Mouse (Mus musculus): ENCODE results near the gene Phf21b. TPM values are rescaled to one million over a fixed set of nuclear protein-coding genes. Genes with fewer than 3 reads are reported as not detected.
"Not testable (repeated sequence)": the region's sequence is repeated elsewhere in the genome, so short reads cannot be mapped to it uniquely, and the experiment has no call there.

The Phf21b gene
- 0.39 and 0.56 TPM in 2 replicates for polyA plus RNA-seq (2014; fragmentation: Nextera tagmentation; extraction: Ambion mirVana)

GRCm38 (mm10) chr15:84856006-84856995 lies at the start of gene Phf21b:
Gene Phf21b, minus strand, starts transcription at chr15:84856049.
- under 1% methylated on average over 75 of the region's 76 CpGs for WGBS (ENCODE audit: insufficient replicate concordance)
- peak within 1 kb of the TSS; percentile 76 for H3K4me3 ChIP-seq (ENCODE audit: low read depth, low read length)

GRCm38 (mm10) chr15:84903843-84904385 lies 48.1 kb upstream of the Phf21b start:
- 70% methylated on average over 7 of the region's 7 CpGs for WGBS (ENCODE audit: insufficient replicate concordance)
- no peak for ATAC-seq (replicated peaks; ENCODE audit: insufficient number of reproducible peaks, low FRiP score, low TSS enrichment)
- H3K27ac ChIP-seq (ENCODE audit: low read depth, low read length): no peak overlapping the region
- H3K4me3 ChIP-seq (ENCODE audit: low read depth, low read length): no peak overlapping the region
- no peaks in the 10 kb centered on the region for H3K4me1 ChIP-seq (ENCODE audit: control insufficient read depth, insufficient read depth, low read length)
- no peaks in the 10 kb centered on the region for H3K27me3 ChIP-seq (ENCODE audit: control insufficient read depth, insufficient read depth, low read length)
- no peak overlapping the region for H3K4me2 ChIP-seq
- no peaks in the 10 kb centered on the region for H3K36me3 ChIP-seq (ENCODE audit: control insufficient read depth, insufficient read depth, low read length)
- H3K9me3 ChIP-seq (replicated peaks; ENCODE audit: control insufficient read depth, low read length): no peaks in the 10 kb centered on the region
- no peak overlapping the region for H3K9ac ChIP-seq (ENCODE audit: low read depth, low read length)

More at GRCm38 (mm10) chr15:84856006-84856995, at the start of gene Phf21b:
- peaks cover 23% of the 10 kb centered on the region for H3K27me3 ChIP-seq (ENCODE audit: control insufficient read depth, insufficient read depth, low read length)
- peaks cover 17% of the 10 kb centered on the region for H3K4me1 ChIP-seq (ENCODE audit: control insufficient read depth, insufficient read depth, low read length)
- no peaks in the 10 kb centered on the region for H3K36me3 ChIP-seq (ENCODE audit: control insufficient read depth, insufficient read depth, low read length)
- H3K27ac ChIP-seq (ENCODE audit: low read depth, low read length): peak within 1 kb of the TSS; percentile 48
- H3K9ac ChIP-seq (ENCODE audit: low read depth, low read length): peak within 1 kb of the TSS; percentile 75
- H3K9me3 ChIP-seq (replicated peaks; ENCODE audit: control insufficient read depth, low read length): no peaks in the 10 kb centered on the region
- peak; percentile 70; the same call in 1 of the 2 replicates for ATAC-seq (replicated peaks; ENCODE audit: insufficient number of reproducible peaks, low FRiP score, low TSS enrichment)
- peak within 1 kb of the TSS; percentile 99 for H3K4me2 ChIP-seq

GRCm38 (mm10) chr15:84898077-84898476 lies 42.2 kb upstream of the Phf21b start:
- no peaks in the 10 kb centered on the region for H3K36me3 ChIP-seq (ENCODE audit: control insufficient read depth, insufficient read depth, low read length)
- ATAC-seq (replicated peaks; ENCODE audit: insufficient number of reproducible peaks, low FRiP score, low TSS enrichment): no peak
- no peak overlapping the region for H3K9ac ChIP-seq (ENCODE audit: low read depth, low read length)
- no peak overlapping the region for H3K4me3 ChIP-seq (ENCODE audit: low read depth, low read length)
- H3K4me1 ChIP-seq (ENCODE audit: control insufficient read depth, insufficient read depth, low read length): 0 out of 2 replicates have a peak, but pooled peaks cover 3% of the 10 kb centered on the region
- H3K4me2 ChIP-seq: no peak overlapping the region
- H3K27me3 ChIP-seq (ENCODE audit: control insufficient read depth, insufficient read depth, low read length): no peaks in the 10 kb centered on the region
- H3K9me3 ChIP-seq (replicated peaks; ENCODE audit: control insufficient read depth, low read length): no peaks in the 10 kb centered on the region
- 31% methylated on average over 7 of the region's 7 CpGs for WGBS (ENCODE audit: insufficient replicate concordance)
- H3K27ac ChIP-seq (ENCODE audit: low read depth, low read length): no peak overlapping the region

DNA sequence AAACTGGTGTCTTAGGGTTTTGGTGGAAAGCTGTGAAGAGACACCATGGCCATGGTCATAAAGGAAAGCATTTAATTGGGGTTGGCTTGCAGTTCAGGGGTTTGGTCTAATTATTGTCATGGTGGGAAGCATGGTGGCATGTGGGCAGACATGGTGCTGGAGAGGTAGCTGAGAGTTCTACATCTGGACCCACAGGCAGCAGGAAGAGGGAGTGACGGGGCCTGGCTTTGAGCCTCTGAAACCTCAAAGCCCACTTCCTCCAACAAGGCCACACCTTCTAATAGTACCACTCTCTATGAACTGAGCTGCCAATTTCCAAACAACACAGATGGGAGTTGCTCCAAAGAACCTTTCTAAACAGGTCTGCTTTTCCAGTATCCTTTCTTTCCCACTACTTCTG lies 40.8 kb upstream of the Phf21b start:
- no peak overlapping the region for H3K4me2 ChIP-seq
- H3K27ac ChIP-seq (ENCODE audit: low read depth, low read length): no peak overlapping the region
- no peak for ATAC-seq (replicated peaks; ENCODE audit: insufficient number of reproducible peaks, low FRiP score, low TSS enrichment)
- no peak overlapping the region for H3K4me3 ChIP-seq (ENCODE audit: low read depth, low read length)
- H3K27me3 ChIP-seq (ENCODE audit: control insufficient read depth, insufficient read depth, low read length): no peaks in the 10 kb centered on the region
- no peak overlapping the region for H3K9ac ChIP-seq (ENCODE audit: low read depth, low read length)
- 83% methylated on average over 1 of the region's 1 CpGs for WGBS (ENCODE audit: insufficient replicate concordance)
- no peaks in the 10 kb centered on the region for H3K9me3 ChIP-seq (replicated peaks; ENCODE audit: control insufficient read depth, low read length)
- no peaks in the 10 kb centered on the region for H3K36me3 ChIP-seq (ENCODE audit: control insufficient read depth, insufficient read depth, low read length)
- 0 out of 2 replicates have a peak, but pooled peaks cover 3% of the 10 kb centered on the region for H3K4me1 ChIP-seq (ENCODE audit: control insufficient read depth, insufficient read depth, low read length)

DNA sequence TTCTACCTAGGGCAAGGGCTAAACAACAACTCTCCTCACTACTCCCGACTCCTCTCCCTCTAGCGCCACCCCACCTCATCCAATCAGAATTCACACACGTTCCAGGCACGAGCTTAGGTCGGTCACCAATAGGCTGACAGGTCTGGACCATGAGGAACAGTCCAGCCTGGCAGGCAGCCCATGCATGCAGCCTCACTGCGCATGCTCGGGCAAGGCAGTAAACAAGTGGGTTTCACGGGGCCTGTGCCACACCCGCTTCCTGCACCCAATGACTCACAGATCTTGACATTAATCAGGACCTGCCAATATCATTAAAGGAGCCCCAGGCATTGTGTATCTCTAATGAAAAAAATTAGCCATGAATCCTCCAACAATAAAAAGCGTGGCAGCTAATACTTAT lies 40.4 kb upstream of the Phf21b start:
- H3K36me3 ChIP-seq (ENCODE audit: control insufficient read depth, insufficient read depth, low read length); H3K9ac ChIP-seq (ENCODE audit: low read depth, low read length); H3K27me3 ChIP-seq (ENCODE audit: control insufficient read depth, insufficient read depth, low read length); H3K4me1 ChIP-seq (ENCODE audit: control insufficient read depth, insufficient read depth, low read length); H3K4me2 ChIP-seq; H3K4me3 ChIP-seq (ENCODE audit: low read depth, low read length); H3K9me3 ChIP-seq (replicated peaks; ENCODE audit: control insufficient read depth, low read length); H3K27ac ChIP-seq (ENCODE audit: low read depth, low read length); ATAC-seq (replicated peaks; ENCODE audit: insufficient number of reproducible peaks, low FRiP score, low TSS enrichment): not testable (repeated sequence)
- 70% methylated on average over 10 of the region's 10 CpGs for WGBS (ENCODE audit: insufficient replicate concordance)

GRCm38 (mm10) chr15:84891658-84892057 lies 35.8 kb upstream of the Phf21b start:
- no peaks in the 10 kb centered on the region for H3K36me3 ChIP-seq (ENCODE audit: control insufficient read depth, insufficient read depth, low read length)
- H3K4me3 ChIP-seq (ENCODE audit: low read depth, low read length): no peak overlapping the region
- no peak overlapping the region for H3K4me2 ChIP-seq
- 4% methylated on average over 3 of the region's 3 CpGs for WGBS (ENCODE audit: insufficient replicate concordance)
- no peaks in the 10 kb centered on the region for H3K9me3 ChIP-seq (replicated peaks; ENCODE audit: control insufficient read depth, low read length)
- no peak overlapping the region for H3K9ac ChIP-seq (ENCODE audit: low read depth, low read length)
- no peaks in the 10 kb centered on the region for H3K27me3 ChIP-seq (ENCODE audit: control insufficient read depth, insufficient read depth, low read length)
- no peak overlapping the region for H3K27ac ChIP-seq (ENCODE audit: low read depth, low read length)
- no peaks in the 10 kb centered on the region for H3K4me1 ChIP-seq (ENCODE audit: control insufficient read depth, insufficient read depth, low read length)
- no peak for ATAC-seq (replicated peaks; ENCODE audit: insufficient number of reproducible peaks, low FRiP score, low TSS enrichment)

GRCm38 (mm10) chr15:84891246-84891645 lies 35.4 kb upstream of the Phf21b start:
- Histone ChIP-seq H3K27me3 (ENCODE audit: control insufficient read depth, insufficient read depth, low read length) (no peaks in the 10 kb centered on the region), H3K4me2 (no peak overlapping the region), H3K36me3 (ENCODE audit: control insufficient read depth, insufficient read depth, low read length) (no peaks in the 10 kb centered on the region), H3K4me3 (ENCODE audit: low read depth, low read length) (no peak overlapping the region), H3K27ac (ENCODE audit: low read depth, low read length) (no peak overlapping the region), H3K4me1 (ENCODE audit: control insufficient read depth, insufficient read depth, low read length) (no peaks in the 10 kb centered on the region), H3K9ac (ENCODE audit: low read depth, low read length) (no peak overlapping the region), H3K9me3 (replicated peaks; ENCODE audit: control insufficient read depth, low read length) (no peaks in the 10 kb centered on the region)
- WGBS (ENCODE audit: insufficient replicate concordance): 52% methylated on average over 3 of the region's 3 CpGs
- ATAC-seq (replicated peaks; ENCODE audit: insufficient number of reproducible peaks, low FRiP score, low TSS enrichment): no peak

- no peak overlapping the region for H3K4me3 ChIP-seq (ENCODE audit: low read depth, low read length)
- H3K4me2 ChIP-seq: no peak overlapping the region
- no peaks in the 10 kb centered on the region for H3K9me3 ChIP-seq (replicated peaks; ENCODE audit: control insufficient read depth, low read length)
- no peaks in the 10 kb centered on the region for H3K4me1 ChIP-seq (ENCODE audit: control insufficient read depth, insufficient read depth, low read length)
- H3K36me3 ChIP-seq (ENCODE audit: control insufficient read depth, insufficient read depth, low read length): no peaks in the 10 kb centered on the region
- H3K27ac ChIP-seq (ENCODE audit: low read depth, low read length): no peak overlapping the region
- no peak overlapping the region for H3K9ac ChIP-seq (ENCODE audit: low read depth, low read length)
- 78% methylated on average over 12 of the region's 12 CpGs for WGBS (ENCODE audit: insufficient replicate concordance)
- H3K27me3 ChIP-seq (ENCODE audit: control insufficient read depth, insufficient read depth, low read length): no peaks in the 10 kb centered on the region
- ATAC-seq (replicated peaks; ENCODE audit: insufficient number of reproducible peaks, low FRiP score, low TSS enrichment): no peak
Observed at GRCm38 (mm10) chr15:84888066-84888465, 32.2 kb upstream of the Phf21b start.
